Mouse (Mus musculus) CH12.LX (cell line): ENCODE measurements at regions not wholly inside any gene's neighbourhood (a gene's known extent, or its start where the extent isn't known, plus 50 kb on each side); places are given as distances from the start of the nearest gene placed in this dataset.

ENCODE experiments used
- DNase-seq: peaks from one replicate; pipeline ENCODE4 v3.0.0-alpha.2; 2013; ENCODE audit errors: extremely low read depth
- H3K27ac ChIP-seq: 2 replicates; pipeline ENCODE4 v1.5.1; 2012; ENCODE audit warnings: low read depth, mild to moderate bottlenecking, control low read depth, moderate library complexity; ENCODE audit not compliant: insufficient read depth
- H3K27me3 ChIP-seq: replicated peaks from 2 replicates; pipeline ENCODE3; 2012; ENCODE audit warnings: inconsistent platforms
- H3K36me3 ChIP-seq, 2 experiments: replicated peaks in 1 of 2; 2 replicates each; pipeline versions ENCODE3 to v1.6.1; 2012; ENCODE audit warnings: inconsistent platforms in 1 of 2, low read length in 1 of 2, mild to moderate bottlenecking in 1 of 2, mixed read lengths in 1 of 2, moderate library complexity in 1 of 2; ENCODE audit not compliant: control insufficient read depth in 1 of 2, insufficient read depth in 1 of 2
- H3K4me1 ChIP-seq, 2 experiments: 2 replicates each; pipeline ENCODE4 v1.6.1; 2012; ENCODE audit warnings: inconsistent platforms in 1 of 2, moderate library complexity in 1 of 2; ENCODE audit not compliant: insufficient read depth in 2 of 2, control insufficient read depth in 1 of 2
- H3K4me2 ChIP-seq: 2 replicates; pipeline ENCODE4 v1.6.1; 2012; ENCODE audit warnings: low read depth, mild to moderate bottlenecking, control low read depth; ENCODE audit not compliant: poor library complexity, insufficient read depth, severe bottlenecking
- H3K4me3 ChIP-seq, 3 experiments: fragments of 150-350 bp in 1 of 3; sonication (generic) in 1 of 3; replicated peaks in 1 of 3; 2 replicates each; pipeline versions ENCODE3 to v1.5.1; 2011 to 2012; ENCODE audit warnings: low read depth in 2 of 3, low read length in 2 of 3, mild to moderate bottlenecking in 2 of 3, moderate library complexity in 2 of 3, control low read depth in 1 of 3, improper control_type of control experiment in 1 of 3, inconsistent platforms in 1 of 3, mixed read lengths in 1 of 3; ENCODE audit not compliant: poor library complexity in 1 of 3
- H3K79me2 ChIP-seq: replicated peaks from 2 replicates; pipeline ENCODE4 v1.6.1; 2012; ENCODE audit warnings: mild to moderate bottlenecking, moderate library complexity; ENCODE audit not compliant: control insufficient read depth, poor library complexity, insufficient read depth, severe bottlenecking; ENCODE audit errors: extremely low read depth
- H3K9ac ChIP-seq: 2 replicates; pipeline ENCODE4 v1.6.1; 2012; ENCODE audit warnings: low read depth, mild to moderate bottlenecking, control low read depth, moderate library complexity; ENCODE audit not compliant: insufficient read depth
- H3K9me3 ChIP-seq: replicated peaks from 2 replicates; pipeline ENCODE3; 2012; ENCODE audit warnings: low read length, inconsistent platforms, mixed read lengths
- BHLHE40 ChIP-seq: IDR thresholded peaks from 2 replicates; pipeline ENCODE4 v1.6.1; 2011; ENCODE audit warnings: mild to moderate bottlenecking, low read depth, low read length, improper control_type of control experiment
- CHD1 ChIP-seq: IDR thresholded peaks from 2 replicates; pipeline ENCODE4 v1.6.1; 2012; ENCODE audit warnings: low read depth, low read length, improper control_type of control experiment, inconsistent platforms
- CTCF ChIP-seq, 2 experiments: IDR thresholded peaks in 1 of 2; conservative IDR thresholded peaks in 1 of 2; 2 replicates each; pipeline ENCODE4 v1.5.1; 2011 to 2012; ENCODE audit warnings: low read depth in 2 of 2, low read length in 2 of 2, improper control_type of control experiment in 1 of 2, inconsistent platforms in 1 of 2, mild to moderate bottlenecking in 1 of 2, moderate library complexity in 1 of 2
- E2F4 ChIP-seq: IDR thresholded peaks from 2 replicates; pipeline ENCODE4 v1.6.1; 2011; ENCODE audit warnings: low read depth, low read length, improper control_type of control experiment; ENCODE audit not compliant: insufficient replicate concordance
- ELF1 ChIP-seq: IDR thresholded peaks from 2 replicates; pipeline ENCODE4 v1.6.1; 2014; ENCODE audit warnings: low read depth, mild to moderate bottlenecking, inconsistent platforms, low read length, improper control_type of control experiment
- HCFC1 ChIP-seq: IDR thresholded peaks from 2 replicates; pipeline ENCODE4 v1.6.1; 2012; ENCODE audit warnings: low read depth, mild to moderate bottlenecking, inconsistent platforms, low read length, improper control_type of control experiment
- MAX ChIP-seq: IDR thresholded peaks from 2 replicates; pipeline ENCODE4 v1.6.1; 2011; ENCODE audit warnings: low read length, improper control_type of control experiment
- MEF2A ChIP-seq: IDR thresholded peaks from 2 replicates; pipeline ENCODE4 v1.6.1; 2014; ENCODE audit warnings: low read depth, mild to moderate bottlenecking, inconsistent platforms, low read length, improper control_type of control experiment, borderline replicate concordance
- MXI1 ChIP-seq: IDR thresholded peaks from 2 replicates; pipeline ENCODE4 v1.6.1; 2011; ENCODE audit warnings: mild to moderate bottlenecking, low read depth, low read length, improper control_type of control experiment
- NELFE ChIP-seq: IDR thresholded peaks from 2 replicates; pipeline ENCODE4 v1.6.1; 2011; ENCODE audit warnings: low read depth, low read length, improper control_type of control experiment
- POLR2AphosphoS2 ChIP-seq: IDR thresholded peaks from 2 replicates; pipeline ENCODE4 v1.6.1; 2011; ENCODE audit warnings: low read depth, low read length, improper control_type of control experiment
- RAD21 ChIP-seq: IDR thresholded peaks from 2 replicates; pipeline ENCODE4 v1.6.1; 2011; ENCODE audit warnings: low read depth, mild to moderate bottlenecking, low read length, improper control_type of control experiment, moderate library complexity
- SMC3 ChIP-seq: IDR thresholded peaks from 2 replicates; pipeline ENCODE4 v1.6.1; 2011; ENCODE audit warnings: low read depth, low read length, improper control_type of control experiment
- USF2 ChIP-seq: conservative IDR thresholded peaks from 2 replicates; pipeline ENCODE4 v1.6.1; 2011; ENCODE audit warnings: low read depth, low read length, improper control_type of control experiment
- ZKSCAN1 ChIP-seq: IDR thresholded peaks from 2 replicates; pipeline ENCODE4 v1.6.1; 2012; ENCODE audit warnings: low read depth, inconsistent platforms, low read length, improper control_type of control experiment, borderline replicate concordance
- dilution Hi-C: fragments of 300-500 bp; cut with MboI; formaldehyde crosslinking; loops from 2 replicates; pipeline ENCODE4 v1.14.3; 2020; ENCODE audit warnings: low sequenced_read_pairs; ENCODE audit not compliant: extremely low pct_unique_long_range_greater_than_20kb, extremely low pct_ligation_motif_present
- in situ Hi-C: fragments of 300-500 bp; cut with MboI; formaldehyde crosslinking; loops from 3 replicates; pipeline ENCODE4 v1.14.3; 2019; ENCODE audit warnings: low sequenced_read_pairs, low pct_ligation_motif_present, low pct_unique_long_range_greater_than_20kb, mixed read lengths

DNA sequence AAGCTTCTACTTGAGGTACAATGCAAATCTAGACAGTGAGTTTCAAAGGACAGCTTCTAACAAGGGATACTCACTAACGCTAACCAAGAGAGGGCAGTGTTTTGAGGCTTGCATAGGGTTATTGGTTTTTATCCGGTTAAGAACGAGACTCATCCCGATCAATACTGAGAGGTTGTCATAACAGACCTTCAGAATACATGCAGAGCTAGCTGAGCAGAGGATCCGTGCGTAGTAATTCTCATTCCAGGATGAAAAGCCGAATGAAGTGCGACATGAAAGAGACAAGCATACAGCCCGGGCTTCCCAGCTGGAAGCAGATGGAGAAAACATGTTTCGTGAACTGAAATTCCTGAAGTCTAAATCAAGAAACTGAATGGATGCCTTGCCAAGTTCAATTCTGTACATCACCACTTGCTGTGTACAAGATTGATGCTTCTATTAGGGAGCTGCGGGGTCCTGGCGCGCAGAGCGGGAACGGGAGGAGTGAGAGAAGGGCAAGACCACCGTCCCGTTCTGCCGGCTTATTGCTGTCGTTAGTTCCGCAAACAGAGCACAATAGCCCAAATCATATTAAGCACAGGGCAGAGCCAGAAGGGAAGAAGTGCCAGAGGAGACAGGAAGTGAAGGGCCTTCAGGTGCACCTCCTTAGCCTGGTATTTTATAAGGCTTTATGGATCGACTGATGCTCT, 65.4 kb upstream of the Tes start:
- no peaks in the 10 kb centered on the region for H3K9me3 ChIP-seq
- dilution Hi-C loops: no loop called here
- in situ Hi-C loops: no loop called here

GRCm38 (mm10) chr6:16995495-16995936, 69.4 kb upstream of the Tes start:
- in situ Hi-C loops: no loop called here

More for the DNA sequence above, 65.4 kb upstream of the Tes start:
- Histone ChIP-seq H3K4me2 (no peak overlapping the region), H3K9ac (no peak overlapping the region), H3K27me3 (no peaks in the 10 kb centered on the region), H3K27ac (no peak overlapping the region), H3K79me2 (no peaks in the 10 kb centered on the region), H3K4me1 (no peaks in the 10 kb centered on the region), H3K4me3 (no peak overlapping the region), H3K36me3 (no peaks in the 10 kb centered on the region)
- DNase-seq: no peak
- TF ChIP-seq CHD1 (no peak), CTCF (conservative IDR thresholded peaks at IDR 0.05 in 1 of 2, IDR thresholded peaks at IDR 0.05 in 1 of 2; ENCODE audit: low read depth in 2 of 2, low read length in 2 of 2) (peak in 1 of 2 experiments; percentile 29; a peak in 2 of 4 replicates)

DNA sequence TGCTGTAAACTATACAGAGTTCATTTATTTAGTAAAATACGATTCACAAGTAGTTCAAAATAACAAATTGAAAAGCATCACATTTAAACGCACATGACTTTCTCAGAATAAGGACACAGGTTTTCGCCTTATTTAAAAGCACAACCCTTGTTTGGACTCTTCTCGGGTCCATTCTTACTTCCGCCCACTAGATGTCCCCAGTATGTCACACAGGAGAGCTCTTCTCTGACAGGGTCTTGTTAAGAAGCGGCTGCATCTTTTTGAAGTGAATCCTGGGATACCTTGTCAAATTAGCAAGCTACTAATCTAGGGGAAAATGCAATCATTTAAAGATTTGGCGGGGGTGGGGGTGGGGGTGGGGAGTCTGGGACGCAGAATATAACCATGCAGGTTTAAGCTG, 70.2 kb upstream of the Tes start:
- Histone ChIP-seq H3K4me1 (no peaks in the 10 kb centered on the region), H3K36me3 (no peaks in the 10 kb centered on the region), H3K9me3 (no peaks in the 10 kb centered on the region), H3K27ac (no peak overlapping the region), H3K9ac (no peak overlapping the region), H3K27me3 (no peaks in the 10 kb centered on the region), H3K4me2 (peak overlapping the region; percentile 44; the same call in 1 of the 2 replicates), H3K79me2 (no peaks in the 10 kb centered on the region), H3K4me3 (no peak overlapping the region)
- dilution Hi-C loops (no loop called here), in situ Hi-C loops (no loop called here)
- TF ChIP-seq NELFE (peak; percentile 25; the same call in 1 of the 2 replicates), CTCF (conservative IDR thresholded peaks at IDR 0.05 in 1 of 2, IDR thresholded peaks at IDR 0.05 in 1 of 2; ENCODE audit: low read depth in 2 of 2, low read length in 2 of 2) (peak; percentile 26 to 76; a peak in 2 of 4 replicates), POLR2AphosphoS2 (no peak), SMC3 (peak; percentile 59), ELF1 (0 out of 2 replicates have a peak, but pooled peaks have one; percentile 21), HCFC1 (no peak), RAD21 (peak; percentile 69)
- peak; percentile 53 for DNase-seq

More at GRCm38 (mm10) chr6:16995495-16995936, 69.4 kb upstream of the Tes start:
- H3K27ac ChIP-seq: no peak overlapping the region
- no peaks in the 10 kb centered on the region for H3K36me3 ChIP-seq
- no peaks in the 10 kb centered on the region for H3K79me2 ChIP-seq
- TF ChIP-seq MAX (no peak), CHD1 (no peak), E2F4 (no peak), USF2 (no peak), BHLHE40 (no peak), CTCF (conservative IDR thresholded peaks at IDR 0.05 in 1 of 2, IDR thresholded peaks at IDR 0.05 in 1 of 2; ENCODE audit: low read depth in 2 of 2, low read length in 2 of 2) (no peak), ZKSCAN1 (no peak), HCFC1 (no peak), MEF2A (no peak), ELF1 (no peak), MXI1 (no peak), POLR2AphosphoS2 (no peak)
- dilution Hi-C loops: no loop called here
- H3K4me2 ChIP-seq: no peak overlapping the region
- DNase-seq: no peak
- no peaks in the 10 kb centered on the region for H3K4me1 ChIP-seq
- no peak overlapping the region for H3K4me3 ChIP-seq
- no peak overlapping the region for H3K9ac ChIP-seq
- no peaks in the 10 kb centered on the region for H3K27me3 ChIP-seq
- H3K9me3 ChIP-seq: no peaks in the 10 kb centered on the region
